ENCODE assay signal across 8 mouse cellular contexts in genomic region chr5:38308873-38309272, GRCm38 (mm10). TPM values are rescaled to one million over a fixed set of nuclear protein-coding genes. Genes with fewer than 3 reads are reported as not detected.
DNase-seq lines count a peak whose midpoint lies in the region; ATAC-seq and TF ChIP-seq lines count a peak whose summit lies in the region.

No protein-coding gene starts in this region.

- no peak overlapping the region for H3K4me3 ChIP-seq in embryonic facial prominence, embryonic 10.5 days
- no peak overlapping the region for H3K4me3 ChIP-seq in limb, embryonic 10.5 days
- H3K4me3 ChIP-seq in midbrain, embryonic 14.5 days (replicated peaks; ENCODE audit: low read depth, low read length) = no peak overlapping the region
- H3K4me3 ChIP-seq in thymus, adult 2 months (ENCODE audit: control insufficient read depth, insufficient read depth, low read length) = no peak overlapping the region

- H3K27me3 ChIP-seq in embryonic facial prominence, embryonic 10.5 days (replicated peaks; ENCODE audit: low read depth, poor library complexity, severe bottlenecking) = peaks cover 19% of the 10 kb centered on the region
- 0 out of 2 replicates have a peak, but pooled peaks cover 8% of the 10 kb centered on the region for H3K27me3 ChIP-seq in limb, embryonic 10.5 days (ENCODE audit: low read depth, poor library complexity, severe bottlenecking)
- no peaks in the 10 kb centered on the region for H3K27me3 ChIP-seq in midbrain, embryonic 14.5 days (ENCODE audit: control insufficient read depth, insufficient read depth, low read length)
- H3K27me3 ChIP-seq in thymus, adult 2 months (ENCODE audit: control insufficient read depth, insufficient read depth, low read length) = no peaks in the 10 kb centered on the region

- ATAC-seq in midbrain, embryonic 14.5 days (ENCODE audit: low FRiP score, low TSS enrichment) = peak; percentile 35; the same call in 1 of the 2 replicates

- H3K9ac ChIP-seq in midbrain, embryonic 14.5 days (replicated peaks; ENCODE audit: low read length) = no peak overlapping the region

- TF ChIP-seq POLR2A in thymus, adult 2 months (IDR thresholded peaks at IDR 0.05; ENCODE audit: control insufficient read depth, extremely low read depth, insufficient read depth, low read length, poor library complexity) = no peak

- 52% methylated on average over 5 of the region's 5 CpGs for WGBS in embryonic facial prominence, embryonic 10.5 days
- 53% methylated on average over 5 of the region's 5 CpGs for WGBS in limb, embryonic 10.5 days
- WGBS in midbrain, embryonic 14.5 days = 50% methylated on average over 5 of the region's 5 CpGs
- 45% methylated on average over 5 of the region's 5 CpGs for WGBS in thymus, adult 2 months

- H3K36me3 ChIP-seq in embryonic facial prominence, embryonic 10.5 days (replicated peaks) = no peaks in the 10 kb centered on the region
- H3K36me3 ChIP-seq in limb, embryonic 10.5 days = no peaks in the 10 kb centered on the region
- H3K36me3 ChIP-seq in midbrain, embryonic 14.5 days (ENCODE audit: control insufficient read depth, insufficient read depth, low read length) = no peaks in the 10 kb centered on the region
- H3K36me3 ChIP-seq in thymus, adult 2 months (ENCODE audit: control insufficient read depth, insufficient read depth, low read length) = no peaks in the 10 kb centered on the region

- H3K4me1 ChIP-seq in embryonic facial prominence, embryonic 10.5 days = peaks cover 7% of the 10 kb centered on the region; the same call in 1 of the 2 replicates
- H3K4me1 ChIP-seq in limb, embryonic 10.5 days = 0 out of 2 replicates have a peak, but pooled peaks cover 7% of the 10 kb centered on the region
- H3K4me1 ChIP-seq in midbrain, embryonic 14.5 days (ENCODE audit: control insufficient read depth, insufficient read depth, low read length) = no peaks in the 10 kb centered on the region
- no peaks in the 10 kb centered on the region for H3K4me1 ChIP-seq in thymus, adult 2 months (replicated peaks; ENCODE audit: control insufficient read depth, insufficient read depth, low read length)

- peak; percentile 32 for DNase-seq in ovary, postnatal 36 days (ENCODE audit: low spot score)
- DNase-seq in ovary, postnatal 10 days (ENCODE audit: low spot score) = no peak
- DNase-seq in adrenal gland, postnatal 14 days = peak; percentile 79
- peak; percentile 52 for DNase-seq in embryonic facial prominence, embryonic 10.5 days (ENCODE audit: low spot score)
- peak; percentile 69 for DNase-seq in kidney, adult 18-20 months
- DNase-seq in limb, embryonic 10.5 days (ENCODE audit: low spot score) = peak; percentile 49
- peak; percentile 61 for DNase-seq in midbrain, embryonic 14.5 days
- peak; percentile 58 for DNase-seq in thymus, adult 2 months

- no peak for TF ChIP-seq CTCF in thymus, adult 2 months (IDR thresholded peaks at IDR 0.05; ENCODE audit: borderline replicate concordance, control insufficient read depth, extremely low read depth, insufficient read depth, low read length, poor library complexity)

- no peak overlapping the region for H3K27ac ChIP-seq in embryonic facial prominence, embryonic 10.5 days (replicated peaks)
- H3K27ac ChIP-seq in limb, embryonic 10.5 days = no peak overlapping the region
- H3K27ac ChIP-seq in midbrain, embryonic 14.5 days (replicated peaks; ENCODE audit: low read depth, low read length) = no peak overlapping the region
- no peak overlapping the region for H3K27ac ChIP-seq in thymus, adult 2 months (ENCODE audit: control insufficient read depth, insufficient read depth, low read length)

- no peak overlapping the region for H3K4me2 ChIP-seq in midbrain, embryonic 14.5 days (ENCODE audit: low read length)

- H3K9me3 ChIP-seq in embryonic facial prominence, embryonic 10.5 days = no peaks in the 10 kb centered on the region
- no peaks in the 10 kb centered on the region for H3K9me3 ChIP-seq in limb, embryonic 10.5 days (replicated peaks)
- no peaks in the 10 kb centered on the region for H3K9me3 ChIP-seq in midbrain, embryonic 14.5 days (ENCODE audit: control insufficient read depth, low read length)

RNA-seq across cellular contexts. Expression of gene Drd5, which starts 10.3 kb away (rescaled TPM):
- not detected in 2 replicates for total RNA-seq in adrenal gland, postnatal 14 days (2021)
- 0.05 and 0.09 TPM in 2 replicates for polyA plus RNA-seq in embryonic facial prominence, embryonic 10.5 days (2016; fragmentation: Nextera tagmentation; extraction: Ambion mirVana)
- polyA plus RNA-seq in limb, embryonic 10.5 days (2016; fragmentation: Nextera tagmentation; extraction: Ambion mirVana) = not detected in 2 replicates
- polyA plus RNA-seq in midbrain, embryonic 14.5 days (2014; fragmentation: Nextera tagmentation; extraction: Ambion mirVana) = 0.21 and 0.57 TPM in 2 replicates
- polyA plus RNA-seq in thymus, adult 2 months (2012; rRNA removed) = 0.06 and 0.12 TPM in 2 replicates

RNA-seq across cellular contexts. Expression of gene Otop1, which starts 33.1 kb away (rescaled TPM):
- 39.1 and 52.7 TPM in 2 replicates for total RNA-seq in adrenal gland, postnatal 14 days (2021)
- 0.45 and 0.60 TPM in 2 replicates for polyA plus RNA-seq in embryonic facial prominence, embryonic 10.5 days (2016; fragmentation: Nextera tagmentation; extraction: Ambion mirVana)
- polyA plus RNA-seq in limb, embryonic 10.5 days (2016; fragmentation: Nextera tagmentation; extraction: Ambion mirVana) = 0.19 TPM in 1 of 2 replicates, not detected in the other
- not detected in 2 replicates for polyA plus RNA-seq in midbrain, embryonic 14.5 days (2014; fragmentation: Nextera tagmentation; extraction: Ambion mirVana)
- 2.2 and 5.9 TPM in 2 replicates for polyA plus RNA-seq in thymus, adult 2 months (2012; rRNA removed)

RNA-seq across cellular contexts. Expression of gene Tmem128, which starts 48.9 kb away (rescaled TPM):
- 42.6 and 46.3 TPM in 2 replicates for total RNA-seq in adrenal gland, postnatal 14 days (2021)
- polyA plus RNA-seq in embryonic facial prominence, embryonic 10.5 days (2016; fragmentation: Nextera tagmentation; extraction: Ambion mirVana) = 71.4 and 75.8 TPM in 2 replicates
- 69.3 and 73.2 TPM in 2 replicates for polyA plus RNA-seq in limb, embryonic 10.5 days (2016; fragmentation: Nextera tagmentation; extraction: Ambion mirVana)
- polyA plus RNA-seq in midbrain, embryonic 14.5 days (2014; fragmentation: Nextera tagmentation; extraction: Ambion mirVana) = 114 and 120 TPM in 2 replicates
- polyA plus RNA-seq in thymus, adult 2 months (2012; rRNA removed) = 43.8 and 57.1 TPM in 2 replicates
